Mouse (Mus musculus) mesoderm, embryonic 11.5 days (tissue): Measurements from ENCODE around the gene Enho.
"Not testable (repeated sequence)": the region's sequence is repeated elsewhere in the genome, so short reads cannot be mapped to it uniquely, and the experiment has no call there.

ENCODE experiments used
- DNase-seq: peaks from one replicate; pipeline ENCODE4 v3.0.0-alpha.2; 2012; ENCODE audit warnings: low read depth, low spot score

Enho gene

DNA sequence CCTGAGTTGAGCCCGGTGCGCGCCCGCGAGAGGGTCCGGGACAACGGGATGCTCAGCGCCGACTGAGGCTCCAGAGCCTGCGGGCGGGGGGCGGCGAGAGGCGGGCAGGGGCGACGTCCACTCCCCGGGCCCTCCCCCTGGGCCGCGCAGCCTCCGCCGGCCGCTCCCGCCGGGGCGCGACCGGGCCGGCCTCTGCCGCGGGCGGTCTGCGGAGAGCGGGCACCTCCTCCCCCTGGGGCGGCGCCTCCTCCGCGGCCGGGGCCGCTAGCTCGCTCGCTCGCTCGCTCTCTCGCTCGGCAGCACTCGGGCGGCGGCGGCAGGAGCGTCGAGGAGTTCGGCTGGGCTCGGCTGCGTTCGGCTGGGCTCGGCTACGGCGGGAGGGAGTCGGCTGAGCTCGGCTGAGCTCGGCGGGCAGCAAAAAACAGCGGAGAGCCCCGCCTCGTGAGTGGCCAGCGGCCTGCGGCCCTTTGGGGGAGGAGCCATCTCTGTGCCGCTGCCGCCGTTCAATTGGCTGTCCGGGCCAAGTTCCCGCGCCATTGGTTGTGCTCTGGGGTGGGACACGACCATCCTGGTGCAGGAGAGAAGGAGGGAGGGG, at the start of gene Enho:
Gene Enho (minus strand): TSS at position 412 of the 595 bp plus-strand sequence.
- peak; percentile 95 for DNase-seq

DNA sequence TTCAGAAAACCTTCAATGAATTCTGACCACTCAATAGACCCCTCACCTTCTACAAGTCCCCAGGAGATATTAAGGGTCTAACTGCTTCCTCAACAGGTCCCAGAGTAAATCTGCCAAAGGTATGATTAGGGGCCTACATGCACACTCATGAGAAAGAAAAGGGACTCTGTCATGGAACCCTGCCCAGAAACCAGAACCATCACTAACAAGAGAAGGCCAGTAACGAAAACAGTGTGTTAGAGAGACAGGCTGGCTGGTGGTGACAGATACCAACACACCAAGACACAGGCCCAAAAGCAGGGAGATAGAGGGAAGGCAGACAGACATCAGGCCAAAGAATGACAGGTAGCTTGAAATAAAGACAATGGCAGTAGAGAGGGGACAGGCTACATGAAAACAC, 48.4 kb upstream of the Enho start:
- not testable (repeated sequence) for DNase-seq

DNA sequence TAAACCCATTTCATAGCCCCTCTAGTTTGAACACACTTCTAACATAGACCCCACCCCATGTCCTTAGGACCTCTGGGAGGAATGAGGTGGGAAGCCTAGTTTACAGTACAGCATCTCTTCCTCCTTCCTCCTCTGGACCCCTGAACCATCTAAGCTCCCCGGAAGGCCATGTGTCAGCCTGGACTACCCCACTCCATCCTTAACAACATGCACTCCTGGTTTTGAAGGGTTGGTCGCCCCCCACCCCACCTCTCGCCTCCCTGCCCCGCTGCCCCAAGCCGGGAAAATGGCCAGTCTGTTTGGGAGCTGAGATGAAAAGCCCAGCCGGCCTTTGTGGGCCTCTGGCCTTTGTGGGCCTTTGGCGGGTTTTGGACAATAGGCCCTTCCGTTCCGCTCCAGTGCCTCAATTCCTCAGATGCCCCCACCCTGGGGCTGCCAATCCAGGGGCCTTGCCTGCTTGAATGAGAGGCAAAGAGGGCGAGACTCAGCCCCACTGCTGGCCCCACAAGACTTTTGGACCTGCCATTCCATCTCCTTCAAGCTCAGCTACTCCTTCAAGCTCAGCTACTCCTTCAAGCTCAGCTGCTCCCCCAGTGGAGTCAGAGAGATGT, 45.9 kb upstream of the Enho start:
- not testable (repeated sequence) for DNase-seq

DNA sequence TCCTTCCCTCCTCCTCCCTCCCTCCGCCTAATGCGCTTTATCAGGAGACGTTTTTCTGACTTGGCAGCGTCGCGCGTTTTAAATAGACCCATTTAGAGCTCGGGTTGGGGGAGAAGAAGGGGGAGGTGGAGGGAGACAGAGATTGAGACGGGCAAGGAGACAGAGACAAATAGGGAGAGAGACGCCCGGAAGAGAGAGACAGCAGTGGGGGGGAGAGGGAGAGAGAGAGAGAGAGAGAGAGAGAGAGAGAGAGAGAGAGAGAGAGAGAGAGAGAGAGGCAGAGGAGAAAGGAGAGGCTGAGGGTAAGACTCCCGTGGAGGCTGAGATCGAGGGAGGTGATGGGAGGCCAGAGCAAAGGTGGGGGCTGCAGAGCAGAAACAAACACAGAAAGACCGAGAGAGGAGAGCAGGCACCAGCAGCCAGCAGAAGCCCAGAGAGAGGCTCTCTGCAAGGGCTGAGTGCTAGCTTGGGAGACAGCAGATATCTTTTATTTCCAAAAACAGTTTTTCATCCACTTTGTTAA, 44.9 kb upstream of the Enho start:
- DNase-seq: not testable (repeated sequence)

DNA sequence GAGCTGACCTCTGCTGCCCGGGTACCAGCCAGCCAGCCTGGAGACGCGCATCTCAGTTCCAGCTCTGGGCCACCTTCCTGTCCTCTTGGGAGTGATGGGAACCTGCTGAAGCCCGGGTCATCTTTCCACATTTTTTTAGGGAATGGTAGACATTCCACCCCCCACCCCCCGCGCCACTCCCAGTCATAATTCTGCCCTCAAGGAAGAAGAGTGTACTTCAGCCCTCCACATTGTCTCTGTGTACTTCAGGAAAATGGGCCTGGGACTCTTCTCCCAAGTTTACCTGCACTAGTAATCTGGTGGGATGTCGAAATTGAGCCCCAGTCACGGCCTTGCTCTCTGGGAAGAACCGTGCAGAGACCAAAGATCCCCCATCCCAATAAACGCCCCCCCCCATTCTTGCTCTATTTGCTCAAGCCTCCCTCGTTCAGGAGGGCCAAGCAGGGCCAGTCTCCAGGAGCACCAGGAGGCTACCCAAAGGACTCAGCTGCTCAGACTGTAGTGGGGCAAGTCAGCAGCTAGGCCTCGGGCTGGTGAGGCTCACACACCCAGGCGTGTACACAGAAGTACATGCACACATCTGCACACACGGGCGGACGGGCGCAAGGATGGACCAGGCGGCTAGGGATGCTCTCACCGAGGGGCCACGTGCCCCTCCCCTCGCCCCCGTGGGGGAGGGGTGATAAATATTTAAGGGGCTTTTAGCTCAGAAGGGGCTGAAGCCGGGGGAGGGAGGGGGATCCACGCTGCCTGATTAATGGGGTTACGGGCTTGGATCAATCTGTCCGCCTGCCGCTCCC, 44.2 kb upstream of the Enho start:
- peak; percentile 85 for DNase-seq

DNA sequence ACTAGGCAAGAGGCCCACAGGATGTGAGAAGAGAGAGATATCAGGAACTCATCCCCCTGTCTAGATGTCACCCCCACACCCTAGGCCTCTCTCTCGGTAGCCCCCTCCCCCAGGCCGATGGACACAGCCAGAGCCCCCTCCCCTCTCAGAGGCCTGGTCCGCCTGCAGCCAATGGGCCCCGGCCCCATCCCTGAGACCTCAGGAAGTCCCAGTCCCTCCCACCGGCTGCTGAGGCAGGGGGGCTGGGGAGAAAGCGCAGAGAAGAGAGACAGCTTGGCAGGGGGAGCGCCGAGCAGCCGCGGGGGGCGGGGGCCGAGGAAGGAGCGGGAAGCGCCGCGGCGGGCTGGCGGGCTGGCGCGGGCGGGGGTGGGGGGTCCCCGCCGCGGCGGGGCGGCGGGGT, 43.2 kb upstream of the Enho start:
- DNase-seq: not testable (repeated sequence)

DNA sequence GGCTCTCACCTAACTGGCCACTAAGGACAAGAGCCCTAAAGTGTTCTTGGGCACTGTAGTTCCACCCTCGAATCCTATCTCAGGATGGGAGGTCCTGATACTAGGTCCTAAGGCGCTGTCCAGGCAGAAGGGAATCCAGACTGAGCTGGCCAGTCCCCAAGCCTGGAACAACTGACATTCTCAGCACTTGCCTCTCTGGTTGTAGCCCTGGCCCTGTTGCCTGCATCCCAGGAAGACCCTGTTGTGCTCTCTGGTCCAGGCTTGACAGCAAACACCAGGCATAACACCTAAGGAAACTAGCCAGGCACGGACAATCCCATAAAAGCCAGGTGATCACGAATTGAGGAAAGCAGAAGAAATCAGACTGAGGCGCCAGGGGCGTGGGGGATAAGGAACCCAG, 42.7 kb upstream of the Enho start:
- DNase-seq: no peak

DNA sequence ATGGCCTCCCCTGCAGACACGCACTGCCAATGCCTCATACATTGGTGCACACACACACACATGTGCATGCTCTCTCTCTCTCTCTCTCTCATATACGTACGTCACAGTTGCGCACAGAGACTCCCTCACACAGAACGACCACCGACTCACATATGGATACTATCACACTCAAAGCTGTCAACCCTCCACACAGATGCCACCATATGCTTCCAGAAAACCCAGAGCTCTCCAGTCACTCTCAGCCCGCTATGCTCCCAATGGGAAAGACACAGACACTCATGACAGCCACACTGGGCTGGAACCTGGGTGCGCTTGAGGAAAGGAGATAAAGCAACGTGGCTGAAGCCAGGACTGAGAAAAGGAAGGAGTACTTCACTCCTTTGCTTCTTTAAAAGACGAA, 41.8 kb upstream of the Enho start:
- DNase-seq: no peak

DNA sequence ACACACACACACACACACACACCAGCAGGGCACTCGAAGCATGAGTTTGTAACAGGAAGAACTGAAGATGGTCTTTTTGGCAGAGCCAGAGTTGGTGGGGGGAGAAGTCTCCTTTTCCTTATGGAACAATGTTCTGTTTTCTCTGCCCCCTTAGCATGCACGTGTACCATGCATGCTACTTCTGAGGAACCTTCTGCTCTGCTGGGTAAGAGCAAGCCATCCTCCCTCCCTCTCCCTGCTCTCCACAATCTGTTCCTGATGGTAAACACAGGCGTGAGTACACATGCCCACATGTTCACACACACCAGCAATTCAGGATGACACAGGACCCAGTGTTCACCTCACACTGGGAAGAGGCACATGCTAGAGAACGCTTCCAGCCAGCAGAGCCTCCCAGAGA, 41.1 kb upstream of the Enho start:
- no peak for DNase-seq

DNA sequence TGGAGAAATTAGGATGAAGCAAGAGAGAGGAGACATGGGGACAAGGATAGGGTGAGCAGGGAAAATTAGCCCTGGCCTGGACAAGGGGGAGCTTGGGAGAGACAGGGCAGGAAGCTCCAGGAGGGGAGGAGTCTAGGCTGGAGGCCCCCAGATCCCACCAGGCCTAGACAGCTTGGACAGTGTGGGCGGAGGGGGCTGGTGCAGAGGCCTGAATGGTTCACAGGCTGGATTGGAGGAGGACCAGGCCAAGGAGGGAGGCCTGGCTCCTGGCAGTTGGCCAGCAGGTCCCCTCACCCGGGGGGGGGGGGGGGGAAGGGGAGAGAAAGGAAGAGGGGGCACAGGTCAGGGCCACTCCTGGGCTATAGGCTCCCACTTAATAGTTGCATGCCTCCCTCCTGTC, 39.2 kb upstream of the Enho start:
- no peak for DNase-seq

DNA sequence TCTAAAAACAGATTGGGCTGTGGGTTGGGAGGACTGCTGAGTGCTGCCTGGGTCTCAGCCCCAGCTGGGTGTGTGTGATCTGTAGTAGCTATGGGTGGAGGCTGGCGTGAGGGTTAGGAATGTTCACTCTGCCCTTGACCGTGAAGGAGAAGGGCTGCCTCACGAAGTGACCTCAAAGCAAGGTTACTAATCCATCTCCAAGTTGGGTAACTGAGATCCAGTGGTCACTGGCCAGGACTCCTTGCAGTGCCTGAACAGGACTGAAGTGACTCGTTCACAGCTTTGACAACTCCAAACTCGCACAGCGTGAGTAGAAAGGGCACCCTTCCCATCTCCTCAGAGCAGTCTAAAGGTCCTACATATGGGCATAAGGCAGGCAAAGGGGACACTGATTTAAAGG, 38.7 kb upstream of the Enho start:
- no peak for DNase-seq

DNA sequence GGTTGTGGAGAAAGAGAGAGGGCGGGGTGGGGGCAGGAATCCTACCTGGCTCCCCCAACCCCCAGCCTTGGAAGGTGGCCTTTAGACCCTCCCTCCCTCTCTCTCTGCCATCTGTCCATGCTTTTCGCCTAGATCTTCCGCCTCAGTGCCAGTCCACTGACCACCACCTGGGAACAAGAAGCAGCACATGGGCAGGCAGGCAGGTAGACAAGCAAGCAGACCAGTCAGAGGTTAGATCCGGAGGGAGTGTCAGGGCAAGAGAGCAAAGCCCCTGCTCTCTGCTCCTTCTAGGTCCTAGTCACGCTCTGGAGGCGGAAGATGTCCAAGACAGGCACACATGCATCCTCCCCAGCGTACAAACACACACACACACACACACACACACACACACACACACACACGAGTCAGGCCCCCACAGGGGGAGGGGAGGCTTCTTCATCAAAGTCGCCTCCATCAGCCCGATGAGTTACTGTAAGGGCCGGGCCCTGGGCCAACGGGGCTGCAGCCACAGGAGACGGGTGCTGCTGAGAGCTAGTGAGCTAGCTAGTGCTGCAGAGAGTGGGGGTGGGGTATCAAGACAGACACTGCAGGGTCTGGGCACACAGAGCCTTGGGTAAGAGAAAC, 37.0 kb upstream of the Enho start:
- DNase-seq: no peak

DNA sequence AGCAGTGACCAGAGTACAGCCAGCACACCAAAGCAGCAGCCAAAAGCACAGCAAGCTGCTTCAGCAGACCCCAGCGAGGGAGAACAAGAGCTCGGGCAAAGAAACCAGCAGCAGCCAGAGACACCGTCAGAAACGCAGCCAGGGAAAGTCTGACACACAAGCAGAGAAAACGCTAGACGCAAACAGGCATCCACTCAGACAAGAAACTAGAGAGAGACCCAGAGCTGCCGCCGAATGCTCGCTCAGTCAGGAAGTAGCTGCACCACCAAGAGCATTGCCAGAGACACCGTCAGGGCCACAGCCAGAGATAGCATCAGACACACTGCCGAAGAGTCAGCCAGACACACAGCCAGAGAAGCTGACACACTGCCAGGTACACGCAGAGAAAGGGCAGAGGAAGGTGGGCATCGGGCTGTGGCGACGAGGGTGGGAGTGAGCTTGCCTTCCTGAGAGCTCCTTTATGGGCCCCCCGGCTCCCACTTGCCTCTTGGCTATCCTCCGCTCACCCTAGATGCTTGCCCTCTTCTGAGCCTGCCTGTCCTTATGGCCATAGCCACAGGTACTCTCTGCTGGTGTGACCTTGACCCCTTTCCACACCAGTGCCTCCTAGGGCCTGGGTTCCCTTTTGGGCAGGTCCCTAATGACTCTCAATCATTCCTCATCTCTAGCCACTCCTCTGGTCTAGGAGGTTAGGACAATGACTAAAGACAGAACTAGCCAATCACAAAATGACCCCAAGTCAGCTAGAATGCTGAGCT, 36.3 kb upstream of the Enho start:
- DNase-seq: no peak

DNA sequence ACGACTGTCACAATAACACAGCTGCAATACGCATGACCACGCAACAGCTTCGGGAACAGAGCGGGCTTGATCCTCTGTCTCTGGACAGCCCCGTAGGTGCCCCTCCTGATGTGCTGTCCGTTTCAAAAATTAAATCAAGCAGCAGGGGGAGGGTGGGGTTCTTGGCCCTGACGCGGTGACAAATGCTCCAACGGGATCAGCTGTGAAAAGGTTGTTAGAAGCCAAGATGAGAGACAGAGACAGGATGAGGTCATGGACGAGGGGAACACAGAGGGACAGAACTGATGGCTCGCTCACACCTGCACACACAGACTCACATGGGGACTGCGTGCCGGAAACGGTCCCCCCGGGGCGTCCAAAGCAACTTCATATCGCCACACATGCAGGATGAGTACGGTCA, 33.1 kb upstream of the Enho start:
- no peak for DNase-seq

DNA sequence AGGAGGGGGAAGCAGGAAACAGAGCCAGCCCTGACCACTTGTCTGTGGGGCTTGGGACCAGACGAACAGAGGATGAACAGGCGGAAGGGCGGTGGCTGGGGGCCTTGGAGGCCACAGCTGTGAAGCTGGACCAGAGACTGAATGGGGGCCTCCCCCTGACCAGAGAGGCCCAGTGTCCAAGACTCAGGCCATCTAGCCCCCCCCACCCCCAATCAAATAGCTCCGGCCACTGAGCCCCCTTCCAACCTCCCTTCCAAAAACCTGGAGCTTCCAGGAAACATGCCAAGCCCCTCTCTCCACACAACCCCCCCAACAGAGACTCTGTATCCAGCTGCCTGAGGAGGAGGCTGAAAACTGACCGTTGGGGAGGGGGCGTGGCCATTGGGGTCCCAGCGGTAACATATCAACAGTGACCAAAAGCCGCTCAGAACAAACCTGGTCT, 32.4 kb upstream of the Enho start:
- no peak for DNase-seq

DNA sequence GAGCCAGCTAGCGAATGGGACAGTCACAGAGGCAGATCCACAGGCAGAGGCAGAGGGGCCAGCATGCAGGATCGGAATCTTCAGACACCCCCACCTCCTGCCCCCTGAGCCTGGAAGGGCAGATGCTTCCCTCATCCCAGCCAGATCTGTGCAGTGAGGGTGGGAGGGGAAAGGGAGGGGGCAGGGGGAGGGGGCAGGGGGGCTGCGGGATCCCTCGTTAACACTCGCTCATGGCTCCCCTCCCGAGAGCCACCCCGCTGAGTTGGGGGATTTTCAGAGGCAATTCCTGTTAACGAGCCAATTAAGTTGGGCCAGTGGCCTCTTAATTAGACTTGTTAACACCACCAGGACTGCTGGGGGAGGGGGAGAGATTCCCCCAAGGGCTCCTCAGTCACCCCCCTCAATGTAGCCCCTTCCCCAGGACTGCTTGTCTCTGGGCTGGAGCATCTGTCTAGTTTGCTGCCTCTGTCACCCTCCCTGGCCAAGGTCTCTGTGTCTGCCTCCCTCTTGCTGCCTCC, 31.9 kb upstream of the Enho start:
- DNase-seq: no peak

DNA sequence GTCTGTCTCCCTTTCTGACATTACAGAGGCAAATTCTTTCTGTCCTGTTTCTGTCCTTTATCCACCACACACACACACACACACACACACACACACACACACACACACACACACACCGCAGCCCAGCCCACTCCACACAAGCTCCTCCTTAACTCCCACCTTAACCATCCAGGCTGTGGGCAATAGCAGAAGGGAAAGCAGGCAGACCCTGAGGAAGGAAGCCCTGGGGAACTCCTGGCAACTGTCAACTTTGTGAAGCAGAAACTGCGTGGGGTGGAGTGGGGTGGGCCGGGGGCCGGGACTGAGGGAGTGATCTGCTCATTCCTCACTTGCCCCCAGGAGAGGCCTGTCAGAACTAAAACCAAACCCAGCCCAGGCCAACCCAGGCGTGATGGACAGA, 31.4 kb upstream of the Enho start:
- no peak for DNase-seq

DNA sequence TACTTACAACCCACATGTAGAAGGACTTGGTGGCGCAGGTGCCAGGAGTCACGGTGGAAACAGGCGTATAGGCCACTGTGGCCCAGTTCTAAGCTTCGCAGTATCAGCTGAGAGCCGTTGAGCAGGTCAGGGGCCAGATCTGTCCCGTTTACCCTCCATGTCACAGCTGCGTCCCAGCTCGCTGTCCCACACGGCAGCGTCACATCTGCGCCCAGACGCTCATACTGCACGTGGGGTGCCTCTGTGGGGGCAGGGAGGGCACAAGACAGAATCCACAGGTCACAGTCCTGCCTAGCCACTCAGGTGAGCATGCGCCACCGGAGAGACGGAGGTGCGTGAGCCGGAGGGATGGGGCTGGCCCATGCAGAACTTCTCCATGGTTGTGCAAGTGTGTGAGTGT, 30.7 kb upstream of the Enho start:
- DNase-seq: no peak

DNA sequence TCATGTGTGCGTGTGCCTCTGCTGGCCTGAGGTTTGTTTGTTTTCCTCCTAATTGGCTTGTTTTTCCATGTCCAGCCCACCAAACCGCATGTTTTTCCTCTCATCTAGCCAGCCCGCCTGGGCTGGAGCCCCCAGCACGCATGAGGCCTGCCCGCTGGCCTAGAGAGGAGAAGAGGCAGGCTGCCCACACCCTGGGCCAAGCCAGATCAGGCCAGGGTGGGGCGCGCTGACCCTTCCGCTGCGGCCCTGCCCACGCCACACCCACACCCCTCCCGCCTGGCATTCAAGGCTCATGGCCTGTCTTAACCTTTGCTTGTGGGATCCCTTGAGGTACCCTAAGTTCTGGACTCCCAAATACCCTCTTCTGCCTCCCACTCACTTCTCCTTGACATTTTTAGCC, 26.5 kb upstream of the Enho start:
- DNase-seq: no peak

DNA sequence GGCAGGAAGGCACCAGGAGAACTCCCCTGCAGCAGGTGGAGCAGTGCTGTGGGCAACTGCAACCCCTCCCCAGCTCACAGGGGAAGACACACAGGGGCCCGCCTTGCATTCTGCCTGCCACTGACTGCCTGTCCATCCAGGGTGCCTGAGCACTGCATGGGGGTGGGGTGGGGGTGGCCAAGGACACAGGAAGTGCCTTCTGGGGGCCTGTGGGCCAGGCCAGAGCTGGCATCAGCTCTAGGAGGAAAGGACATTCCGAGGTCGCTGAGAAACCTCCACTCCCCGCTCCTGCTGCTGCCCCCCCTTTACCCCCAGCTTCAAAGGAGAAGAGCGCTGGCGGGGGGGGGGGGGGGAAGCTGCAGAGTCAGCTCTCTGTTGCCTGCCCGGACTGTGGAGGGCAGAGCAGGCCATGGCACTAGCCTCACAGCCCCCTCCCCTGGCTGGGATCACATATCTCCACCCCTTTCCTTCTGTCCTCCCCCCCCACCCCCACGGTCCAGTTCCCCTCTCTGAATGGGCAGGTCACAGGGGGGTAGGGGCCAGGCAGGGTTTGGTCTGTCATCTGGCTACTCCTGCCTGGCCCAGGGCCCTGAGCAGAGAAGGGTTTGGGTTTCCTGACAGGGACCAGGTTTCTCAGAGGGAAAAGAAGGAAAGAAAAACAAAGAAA, 25.0 kb upstream of the Enho start:
- no peak for DNase-seq

DNA sequence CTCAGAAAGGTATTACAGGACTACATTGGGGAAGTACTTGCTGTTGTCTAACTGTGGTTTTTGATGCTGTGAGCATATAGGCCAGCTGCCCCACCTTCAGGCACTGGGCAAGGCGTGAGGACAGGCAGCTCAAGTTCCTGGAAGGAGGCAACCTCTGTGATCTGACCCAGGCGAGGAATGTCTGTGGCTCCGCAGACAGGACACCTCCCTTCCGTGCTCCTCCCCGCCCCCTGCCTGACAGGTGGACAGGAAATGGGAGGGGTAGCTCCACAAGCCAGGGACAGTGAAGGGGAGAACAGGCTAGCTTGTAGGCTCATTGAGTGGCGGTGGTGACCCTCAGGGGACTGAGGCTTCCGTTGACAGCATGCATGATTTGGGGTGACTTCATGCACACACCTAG, 24.4 kb upstream of the Enho start:
- DNase-seq: no peak
